16 mouse cellular contexts compared by ENCODE assay signal in the genomic region with DNA sequence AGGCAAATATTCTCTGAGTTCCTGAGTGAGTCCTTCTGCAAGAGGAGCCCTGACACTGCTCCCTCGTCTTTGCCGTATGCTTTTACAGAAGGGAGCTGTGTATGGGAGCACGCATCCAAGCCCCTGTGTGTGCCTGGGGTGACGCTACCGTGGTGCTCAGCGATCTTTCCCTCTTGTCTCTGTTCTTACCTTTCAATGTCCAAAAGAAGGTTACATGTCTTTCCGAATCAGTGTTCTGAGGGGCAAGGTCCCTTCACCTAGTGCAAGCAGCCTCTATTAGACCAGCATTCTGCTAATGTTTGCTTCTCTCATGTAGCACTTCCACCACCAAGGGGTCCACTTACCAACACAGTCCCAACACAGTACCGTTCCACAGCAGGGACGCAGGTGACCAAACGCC.
DNase-seq lines count a peak whose midpoint lies in the region; ATAC-seq and TF ChIP-seq lines count a peak whose summit lies in the region.
"Had no signal": no experiment of that assay in that cellular context is flagged by ENCODE, and none has a peak within 500 bp of the region (broad histone marks: within the 10 kb centered on the region; RNA-seq: fewer than 3 reads in every experiment).

No protein-coding gene starts in this region.

- no peaks in the 10 kb centered on the region for H3K27me3 ChIP-seq in hindbrain, embryonic 13.5 days
- H3K27me3 ChIP-seq in hindbrain, embryonic 14.5 days (ENCODE audit: control insufficient read depth, insufficient read depth, low read length), result no peaks in the 10 kb centered on the region
- no peaks in the 10 kb centered on the region for H3K27me3 ChIP-seq in cerebellum, adult 2 months (ENCODE audit: control insufficient read depth, insufficient read depth, low read length)
- H3K27me3 ChIP-seq in midbrain, embryonic 13.5 days, result no peaks in the 10 kb centered on the region
- H3K27me3 ChIP-seq: intestine, embryonic 15.5 days; kidney, embryonic 15.5 days; limb, embryonic 13.5 days had no signal

- no peak for ATAC-seq in hindbrain, embryonic 13.5 days (ENCODE audit: low FRiP score)
- ATAC-seq in hindbrain, embryonic 14.5 days (ENCODE audit: low FRiP score), result no peak
- no peak for ATAC-seq in midbrain, embryonic 13.5 days
- ATAC-seq: intestine, embryonic 15.5 days; lung, postnatal 0 days had no signal

- no peak for TF ChIP-seq CTCF in cerebellum, adult 2 months (IDR thresholded peaks at IDR 0.05; ENCODE audit: borderline replicate concordance, insufficient read depth, low read depth, low read length)
- no peak for TF ChIP-seq CTCF in cortical plate, adult 2 months (IDR thresholded peaks at IDR 0.05; ENCODE audit: extremely low read depth, insufficient read depth, low read length)

- TF ChIP-seq POLR2A in cerebellum, adult 2 months (IDR thresholded peaks at IDR 0.05; ENCODE audit: borderline replicate concordance, insufficient read depth, low read length), result peak; percentile 38; the same call in 1 of the 2 replicates
- no peak for TF ChIP-seq POLR2A in cortical plate, adult 2 months (IDR thresholded peaks at IDR 0.05; ENCODE audit: extremely low read depth, insufficient read depth, low read length)

- peaks cover 13% of the 10 kb centered on the region; the same call in 1 of the 2 replicates for H3K4me1 ChIP-seq in hindbrain, embryonic 13.5 days (replicated peaks)
- H3K4me1 ChIP-seq in hindbrain, embryonic 14.5 days (replicated peaks; ENCODE audit: control insufficient read depth, insufficient read depth, low read length), result peaks cover 6% of the 10 kb centered on the region
- peaks cover 44% of the 10 kb centered on the region for H3K4me1 ChIP-seq in cerebellum, adult 2 months (ENCODE audit: control insufficient read depth, insufficient read depth, low read length)
- H3K4me1 ChIP-seq in cortical plate, adult 2 months (ENCODE audit: control insufficient read depth, insufficient read depth, low read length), result peaks cover 16% of the 10 kb centered on the region
- H3K4me1 ChIP-seq in midbrain, embryonic 13.5 days (replicated peaks), result peaks cover 28% of the 10 kb centered on the region
- H3K4me1 ChIP-seq: kidney, embryonic 15.5 days had no signal

- 0 out of 2 replicates have a peak overlapping the region, but pooled peaks have one; percentile 8 for H3K27ac ChIP-seq in hindbrain, embryonic 13.5 days
- H3K27ac ChIP-seq in hindbrain, embryonic 14.5 days, result no peak overlapping the region
- H3K27ac ChIP-seq in cerebellum, adult 2 months (ENCODE audit: insufficient read depth, low read length), result peak overlapping the region; percentile 94
- H3K27ac ChIP-seq in cortical plate, adult 2 months (ENCODE audit: insufficient read depth, low read length), result peak overlapping the region; percentile 95
- no peak overlapping the region for H3K27ac ChIP-seq in midbrain, embryonic 13.5 days
- H3K27ac ChIP-seq: intestine, embryonic 15.5 days; kidney, embryonic 15.5 days; limb, embryonic 13.5 days; liver, embryonic 14.5 days had no signal

- H3K4me2 ChIP-seq in hindbrain, embryonic 13.5 days, result no peak overlapping the region
- H3K4me2 ChIP-seq in hindbrain, embryonic 14.5 days (replicated peaks), result no peak overlapping the region
- no peak overlapping the region for H3K4me2 ChIP-seq in midbrain, embryonic 13.5 days (replicated peaks)
- H3K4me2 ChIP-seq: intestine, embryonic 15.5 days; kidney, embryonic 15.5 days; limb, embryonic 13.5 days had no signal

- no peak overlapping the region for H3K9ac ChIP-seq in hindbrain, embryonic 13.5 days
- H3K9ac ChIP-seq in hindbrain, embryonic 14.5 days, result no peak overlapping the region
- no peak overlapping the region for H3K9ac ChIP-seq in midbrain, embryonic 13.5 days (replicated peaks)
- H3K9ac ChIP-seq: intestine, embryonic 15.5 days; kidney, embryonic 15.5 days; limb, embryonic 13.5 days; liver, embryonic 14.5 days had no signal

- no peak overlapping the region for H3K4me3 ChIP-seq in hindbrain, embryonic 13.5 days
- H3K4me3 ChIP-seq in hindbrain, embryonic 14.5 days (replicated peaks; ENCODE audit: low read length), result no peak overlapping the region
- peak overlapping the region; percentile 38 for H3K4me3 ChIP-seq in cerebellum, adult 2 months (replicated peaks; ENCODE audit: insufficient read depth, low read depth, low read length)
- no peak overlapping the region; the same call in 1 of the 2 replicates for H3K4me3 ChIP-seq in cortical plate, adult 2 months (ENCODE audit: insufficient read depth, low read length)
- H3K4me3 ChIP-seq in midbrain, embryonic 13.5 days (replicated peaks), result no peak overlapping the region
- H3K4me3 ChIP-seq: intestine, embryonic 15.5 days; kidney, embryonic 15.5 days; limb, embryonic 13.5 days had no signal

- H3K9me3 ChIP-seq in hindbrain, embryonic 13.5 days, result no peaks in the 10 kb centered on the region
- no peaks in the 10 kb centered on the region for H3K9me3 ChIP-seq in hindbrain, embryonic 14.5 days (ENCODE audit: control insufficient read depth, low read length)
- H3K9me3 ChIP-seq in midbrain, embryonic 13.5 days, result no peaks in the 10 kb centered on the region
- H3K9me3 ChIP-seq: intestine, embryonic 15.5 days; kidney, embryonic 15.5 days; limb, embryonic 13.5 days had no signal

- 85% methylated on average over 10 of the region's 10 CpGs for WGBS in hindbrain, embryonic 13.5 days
- WGBS in hindbrain, embryonic 14.5 days, result 79% methylated on average over 10 of the region's 10 CpGs
- 12% methylated on average over 10 of the region's 10 CpGs for WGBS in cerebellum, adult 2 months
- WGBS in midbrain, embryonic 13.5 days, result 83% methylated on average over 10 of the region's 10 CpGs

- no peaks in the 10 kb centered on the region for H3K36me3 ChIP-seq in hindbrain, embryonic 13.5 days
- no peaks in the 10 kb centered on the region for H3K36me3 ChIP-seq in hindbrain, embryonic 14.5 days (replicated peaks; ENCODE audit: control insufficient read depth, insufficient read depth)
- no peaks in the 10 kb centered on the region for H3K36me3 ChIP-seq in midbrain, embryonic 13.5 days
- H3K36me3 ChIP-seq: intestine, embryonic 15.5 days; kidney, embryonic 15.5 days; limb, embryonic 13.5 days had no signal

- DNase-seq in hindbrain, embryonic 14.5 days (ENCODE audit: low spot score), result no peak
- peak; percentile 71 for DNase-seq in brain, adult 2 months (ENCODE audit: low read depth, low spot score)
- DNase-seq in cerebellum, adult 2 months, result peak; percentile 69 to 78
- no peak for DNase-seq in urinary bladder, postnatal 36 days (ENCODE audit: low spot score in 2 of 2)
- no peak for DNase-seq in right cerebral cortex, postnatal 4 days
- DNase-seq: adrenal gland, postnatal 25 days; gastrocnemius, postnatal 25 days; spleen, adult 18-20 months had no signal

Comparison
In these comparisons a context has a peak if more than half of its experiments do, and no peak if none do; other contexts are left out.
1. H3K27ac ChIP-seq: peak in hindbrain, embryonic 13.5 days (single experiment), cerebellum, adult 2 months (single experiment) and cortical plate, adult 2 months (single experiment); none in hindbrain, embryonic 14.5 days (single experiment) and midbrain, embryonic 13.5 days (single experiment).
2. DNase-seq: peak in brain, adult 2 months (single experiment) and cerebellum, adult 2 months (2 of 2); none in hindbrain, embryonic 14.5 days (single experiment), urinary bladder, postnatal 36 days (0 of 2) and right cerebral cortex, postnatal 4 days (single experiment).